Mouse (Mus musculus) liver, postnatal 0 days (tissue): ENCODE measurements at regions not wholly inside any gene's neighbourhood (a gene's known extent, or its start where the extent isn't known, plus 50 kb on each side); places are given as distances from the start of the nearest gene placed in this dataset.

ENCODE experiments used
- ATAC-seq: fragments of 200-750 bp; cut with Nextera tagmentation; 2 replicates; pipeline ENCODE4 v1.8.0; 2017; ENCODE audit warnings: mild to moderate bottlenecking, moderate library complexity
- DNase-seq: peaks from one replicate; pipeline ENCODE4 v3.0.0-alpha.2; 2016
- H3K27ac ChIP-seq: fragments of 300-500 bp; sonication (generic); 2 replicates; pipeline ENCODE4 v1.5.1; 2014; ENCODE audit warnings: antibody characterized with exemption, moderate library complexity, mild to moderate bottlenecking, low read depth
- H3K27me3 ChIP-seq: fragments of 300-500 bp; sonication (generic); 2 replicates; pipeline ENCODE4 v1.6.1; 2014; ENCODE audit warnings: low read length, control low read depth, mixed read lengths; ENCODE audit not compliant: insufficient read depth
- H3K36me3 ChIP-seq: fragments of 300-500 bp; sonication (generic); replicated peaks from 2 replicates; pipeline ENCODE4 v1.6.1; 2014; ENCODE audit warnings: mild to moderate bottlenecking, control low read depth, low read length, moderate library complexity, mixed read lengths; ENCODE audit not compliant: insufficient read depth
- H3K4me1 ChIP-seq: fragments of 300-500 bp; sonication (generic); 2 replicates; pipeline ENCODE4 v1.6.1; 2014; ENCODE audit warnings: antibody characterized with exemption, mild to moderate bottlenecking, control low read depth; ENCODE audit not compliant: insufficient read depth
- H3K4me2 ChIP-seq: fragments of 300-500 bp; sonication (generic); 2 replicates; pipeline ENCODE4 v1.6.1; 2014; ENCODE audit warnings: low read depth, mild to moderate bottlenecking, low read length, moderate library complexity, mixed read lengths
- H3K4me3 ChIP-seq: fragments of 300-500 bp; sonication (generic); 2 replicates; pipeline ENCODE4 v1.5.1; 2014; ENCODE audit warnings: low read depth, low read length
- H3K9ac ChIP-seq: fragments of 300-500 bp; sonication (generic); replicated peaks from 2 replicates; pipeline ENCODE4 v1.6.1; 2014; ENCODE audit warnings: mild to moderate bottlenecking, moderate library complexity
- H3K9me3 ChIP-seq: fragments of 300-500 bp; sonication (generic); 2 replicates; pipeline ENCODE4 v1.6.1; 2016; ENCODE audit warnings: mild to moderate bottlenecking, control low read depth, low read length, mixed read lengths
- CTCF ChIP-seq: sonication (generic); IDR thresholded peaks from 2 replicates; pipeline ENCODE4 v1.5.1; 2016; ENCODE audit warnings: antibody characterized with exemption, low read depth
- EP300 ChIP-seq: IDR thresholded peaks from 2 replicates; pipeline ENCODE4 v1.6.1; 2016; ENCODE audit warnings: antibody characterized with exemption, low read depth, mild to moderate bottlenecking
- WGBS: fragments of 180-500 bp; shearing (Covaris S2); extraction: QIAGEN DNeasy Blood & Tissue Kit; methylation state at CpG from one replicate; pipeline ENCODE4 v1.1.7; 2014; ENCODE audit not compliant: insufficient replicate concordance; 5-methylcytosine and 5-hydroxymethylcytosine counted together

DNA sequence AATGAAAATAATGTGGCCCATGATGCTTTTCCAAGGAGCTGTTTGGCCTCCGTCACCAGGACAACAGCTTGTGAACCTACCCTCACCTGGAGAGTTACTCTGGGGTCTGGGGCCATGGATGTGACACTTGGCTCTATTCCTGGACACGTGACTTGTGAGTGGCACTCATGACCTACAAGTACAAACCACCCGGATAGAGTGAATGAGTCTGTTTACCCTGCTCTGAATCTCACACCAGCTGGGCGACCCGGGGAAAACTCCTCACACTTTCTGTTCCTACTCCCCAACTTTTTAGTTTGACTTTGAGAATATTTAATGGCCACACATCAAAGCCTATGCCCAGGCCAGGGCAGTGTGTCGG is 84.0 kb downstream of the Gm11011 start:
- H3K27ac ChIP-seq: no peak overlapping the region
- ATAC-seq (no peak), DNase-seq (no peak)
- 71% methylated on average over 6 of the region's 6 CpGs for WGBS
- no peak overlapping the region for H3K4me3 ChIP-seq
- TF ChIP-seq CTCF (no peak), EP300 (no peak)
- no peaks in the 10 kb centered on the region for H3K36me3 ChIP-seq
- H3K27me3 ChIP-seq: no peaks in the 10 kb centered on the region
- H3K9me3 ChIP-seq: peaks cover 4% of the 10 kb centered on the region; the same call in 1 of the 2 replicates
- no peak overlapping the region for H3K4me2 ChIP-seq
- no peak overlapping the region for H3K9ac ChIP-seq
- H3K4me1 ChIP-seq: no peaks in the 10 kb centered on the region

DNA sequence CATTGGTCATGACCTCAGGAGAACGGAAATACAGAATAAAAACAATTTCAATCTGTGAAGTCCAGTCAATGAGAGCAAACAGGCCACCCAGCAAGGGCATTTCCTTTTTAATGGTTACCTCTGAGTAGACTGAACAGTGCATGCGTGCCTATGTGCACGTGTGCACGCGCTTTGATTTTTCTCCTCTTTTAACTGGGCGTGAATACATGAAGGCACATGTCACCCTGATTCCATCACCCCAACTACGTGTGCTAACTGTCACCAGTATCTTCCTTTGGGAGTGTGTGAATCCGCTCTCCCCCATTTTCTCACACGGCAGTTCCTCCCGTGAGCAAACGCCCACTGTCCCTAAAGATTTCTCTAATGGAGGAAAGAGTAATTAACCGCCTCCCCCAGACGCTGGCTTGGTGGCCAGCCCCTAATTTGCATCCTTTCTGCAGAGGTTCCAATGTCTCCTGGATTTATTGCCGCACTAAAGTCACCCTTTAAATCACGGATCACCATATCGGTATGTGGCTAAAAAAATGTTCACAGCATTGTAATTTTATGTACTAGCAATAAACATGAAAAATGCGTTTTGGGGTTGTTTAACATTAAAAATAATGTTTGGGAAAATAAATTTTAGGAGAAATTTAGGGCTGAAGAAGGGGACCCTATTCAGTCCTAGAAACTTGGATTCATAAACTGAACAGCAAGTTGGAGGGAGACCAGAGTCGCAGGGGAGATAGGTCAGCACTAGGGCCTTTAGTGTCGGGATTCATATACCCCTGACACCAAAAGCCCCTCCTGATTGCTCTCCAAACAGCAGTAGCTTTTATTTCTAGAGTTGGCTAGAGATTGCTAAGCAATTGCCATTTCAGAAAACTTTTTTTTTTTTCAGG is 84.6 kb downstream of the Gm11011 start:
- WGBS: 75% methylated on average over 19 of the region's 19 CpGs
- no peak overlapping the region for H3K9ac ChIP-seq
- no peaks in the 10 kb centered on the region for H3K36me3 ChIP-seq
- peaks cover 4% of the 10 kb centered on the region; the same call in 1 of the 2 replicates for H3K9me3 ChIP-seq
- no peaks in the 10 kb centered on the region for H3K4me1 ChIP-seq
- no peaks in the 10 kb centered on the region for H3K27me3 ChIP-seq
- H3K4me3 ChIP-seq: no peak overlapping the region
- no peak overlapping the region for H3K27ac ChIP-seq
- DNase-seq: no peak
- no peak for TF ChIP-seq CTCF
- no peak for TF ChIP-seq EP300
- no peak for ATAC-seq
- no peak overlapping the region for H3K4me2 ChIP-seq

DNA sequence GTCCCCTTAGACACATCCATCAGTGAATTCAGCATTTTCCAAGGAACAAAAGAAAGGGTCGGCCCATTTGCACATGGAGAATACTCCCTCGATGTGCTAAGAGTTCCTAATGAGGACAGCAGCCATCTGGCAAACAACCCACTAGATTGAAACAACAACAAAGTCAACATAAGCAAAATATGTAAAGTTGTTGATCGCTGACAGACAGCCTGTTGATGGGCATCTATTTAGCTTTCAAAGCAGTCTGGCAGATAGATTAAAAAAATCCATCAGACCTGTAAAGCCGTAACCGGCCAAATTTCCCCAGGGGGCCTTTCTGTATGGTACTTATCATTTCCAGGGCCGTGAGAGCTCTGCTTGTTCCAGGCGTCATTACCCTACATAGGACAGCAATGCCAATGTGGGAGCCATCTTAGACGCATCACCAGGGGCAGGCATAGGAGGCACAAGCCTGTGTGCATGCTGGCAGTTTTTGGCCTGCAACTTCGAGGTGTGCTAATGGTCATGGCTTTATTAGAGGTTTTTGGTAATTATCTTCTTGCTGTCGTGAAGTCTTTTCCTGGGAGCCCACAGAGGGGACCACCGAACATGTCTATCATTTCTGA is 85.7 kb downstream of the Gm11011 start:
- Histone ChIP-seq H3K27me3 (no peaks in the 10 kb centered on the region), H3K4me2 (no peak overlapping the region), H3K9ac (no peak overlapping the region), H3K4me1 (no peaks in the 10 kb centered on the region), H3K27ac (no peak overlapping the region), H3K36me3 (no peaks in the 10 kb centered on the region), H3K4me3 (no peak overlapping the region), H3K9me3 (no peaks in the 10 kb centered on the region)
- 81% methylated on average over 11 of the region's 11 CpGs for WGBS
- DNase-seq: no peak
- TF ChIP-seq EP300 (no peak), CTCF (no peak)
- ATAC-seq: no peak

DNA sequence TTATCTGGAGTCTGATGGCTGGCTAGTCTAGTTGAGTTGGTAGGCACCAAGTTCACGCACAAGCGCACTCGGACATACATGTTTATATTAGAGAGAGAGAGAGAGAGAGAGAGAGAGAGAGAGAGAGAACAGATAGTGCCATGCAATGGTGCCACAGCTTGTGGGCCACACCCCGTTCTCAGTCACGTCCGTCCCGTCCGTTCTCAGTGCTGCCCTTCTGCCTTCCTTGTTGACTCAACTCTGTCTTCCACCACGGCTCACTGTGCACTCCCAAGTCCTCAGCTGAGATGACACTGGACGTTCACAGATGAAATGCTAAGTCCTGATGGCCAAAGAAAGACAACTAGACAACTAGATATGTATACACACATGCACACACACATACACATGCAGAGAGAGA is 92.2 kb downstream of the Gm11011 start:
- H3K9ac ChIP-seq: no peak overlapping the region
- H3K4me3 ChIP-seq: no peak overlapping the region
- no peak overlapping the region for H3K4me2 ChIP-seq
- 78% methylated on average over 10 of the region's 10 CpGs for WGBS
- ATAC-seq (no peak), DNase-seq (no peak)
- no peak overlapping the region for H3K27ac ChIP-seq
- no peaks in the 10 kb centered on the region for H3K27me3 ChIP-seq
- TF ChIP-seq CTCF (no peak), EP300 (no peak)
- H3K36me3 ChIP-seq: no peaks in the 10 kb centered on the region
- 0 out of 2 replicates have a peak, but pooled peaks cover 2% of the 10 kb centered on the region for H3K4me1 ChIP-seq
- no peaks in the 10 kb centered on the region for H3K9me3 ChIP-seq

DNA sequence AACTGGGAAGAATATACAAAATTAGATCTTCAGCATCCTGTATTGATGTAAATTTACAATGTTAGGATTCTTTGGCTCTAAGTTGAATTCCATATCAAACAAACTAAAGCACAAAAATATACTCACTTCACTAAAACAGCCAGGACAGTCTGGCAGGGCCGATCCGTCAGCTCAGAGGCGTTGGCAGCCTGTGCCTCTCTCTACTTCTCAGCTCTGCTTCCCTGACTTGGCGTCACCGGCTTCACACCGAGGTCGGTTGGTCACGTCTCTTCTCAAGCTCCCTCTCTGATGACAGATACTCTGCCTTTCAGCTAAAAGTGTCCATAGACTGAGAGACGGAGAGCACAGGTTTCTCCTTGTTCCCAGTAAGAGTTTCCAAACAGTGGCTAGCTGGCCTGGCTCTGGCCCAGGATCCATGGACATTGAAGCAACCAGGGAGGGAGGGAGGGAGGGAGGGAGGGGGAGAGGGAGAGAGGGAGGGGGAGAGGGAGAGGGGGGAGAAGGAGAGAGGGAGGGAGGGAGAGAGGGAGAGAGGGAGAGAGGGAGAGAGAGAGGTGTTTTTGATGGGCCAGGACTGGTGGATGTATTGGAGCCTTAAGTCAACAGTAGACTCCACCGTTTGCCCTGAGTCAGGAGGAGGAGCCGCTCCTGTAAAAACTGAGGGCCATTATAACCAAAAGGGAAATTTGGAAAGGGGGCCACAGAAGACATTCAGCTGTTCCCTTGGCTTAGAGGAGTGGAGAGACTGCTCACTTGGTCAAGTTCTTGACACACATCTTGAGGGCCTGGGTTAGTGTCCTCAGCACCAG is 92.8 kb downstream of the Gm11011 start:
- WGBS: 63% methylated on average over 11 of the region's 11 CpGs
- H3K9ac ChIP-seq: 0 out of 2 replicates have a peak overlapping the region, but pooled peaks have one; percentile 44
- H3K9me3 ChIP-seq: no peaks in the 10 kb centered on the region
- DNase-seq: peak; percentile 51
- H3K36me3 ChIP-seq: no peaks in the 10 kb centered on the region
- no peaks in the 10 kb centered on the region for H3K27me3 ChIP-seq
- peak; percentile 53 for ATAC-seq
- peak overlapping the region; percentile 70 for H3K27ac ChIP-seq
- TF ChIP-seq CTCF: no peak
- TF ChIP-seq EP300: no peak
- peak overlapping the region; percentile 56 for H3K4me2 ChIP-seq
- 0 out of 2 replicates have a peak, but pooled peaks cover 2% of the 10 kb centered on the region for H3K4me1 ChIP-seq
- peak overlapping the region; percentile 30; the same call in 1 of the 2 replicates for H3K4me3 ChIP-seq
